8 mouse cellular contexts compared by ENCODE assay signal in genomic region chr9:65630631-65631353, GRCm38 (mm10). TPM values are rescaled to one million over a fixed set of nuclear protein-coding genes. Genes with fewer than 3 reads are reported as not detected.
A peak's percentile ranks its signal among the peaks of the same experiment; 100 is the strongest.
DNase-seq lines count a peak whose midpoint lies in the region; ATAC-seq and TF ChIP-seq lines count a peak whose summit lies in the region.

No protein-coding gene starts in this region.

- no peak overlapping the region for H3K27ac ChIP-seq in forebrain, embryonic 16.5 days (ENCODE audit: low read length)
- H3K27ac ChIP-seq in hindbrain, postnatal 0 days = peak overlapping the region; percentile 56; the same call in 1 of the 2 replicates
- peak overlapping the region; percentile 20; the same call in 1 of the 2 replicates for H3K27ac ChIP-seq in liver, embryonic 13.5 days
- H3K27ac ChIP-seq in neural tube, embryonic 12.5 days = no peak overlapping the region

- H3K36me3 ChIP-seq in forebrain, embryonic 16.5 days (ENCODE audit: control insufficient read depth, insufficient read depth) = no peaks in the 10 kb centered on the region
- H3K36me3 ChIP-seq in hindbrain, postnatal 0 days (ENCODE audit: insufficient read depth, low read length) = no peaks in the 10 kb centered on the region
- no peaks in the 10 kb centered on the region for H3K36me3 ChIP-seq in liver, embryonic 13.5 days
- H3K36me3 ChIP-seq in neural tube, embryonic 12.5 days = no peaks in the 10 kb centered on the region

- DNase-seq in heart, adult 11 months = peak; percentile 95
- no peak for DNase-seq in heart, adult 8-10 months (ENCODE audit: low spot score)
- DNase-seq in T-cell, adult 2 months (ENCODE audit: low spot score) = peak; percentile 14
- no peak for DNase-seq in hindbrain, postnatal 0 days (ENCODE audit: low spot score)
- DNase-seq in liver, embryonic 13.5 days = no peak
- no peak for DNase-seq in left cerebral cortex, adult 11 months (ENCODE audit: low spot score)

- peaks cover 22% of the 10 kb centered on the region for H3K4me1 ChIP-seq in forebrain, embryonic 16.5 days (replicated peaks; ENCODE audit: control insufficient read depth, insufficient read depth, low read length)
- H3K4me1 ChIP-seq in hindbrain, postnatal 0 days (ENCODE audit: insufficient read depth, low read length) = 0 out of 2 replicates have a peak, but pooled peaks cover 6% of the 10 kb centered on the region
- H3K4me1 ChIP-seq in liver, embryonic 13.5 days (replicated peaks) = peaks cover 28% of the 10 kb centered on the region
- H3K4me1 ChIP-seq in neural tube, embryonic 12.5 days = peaks cover 16% of the 10 kb centered on the region

- H3K9ac ChIP-seq in forebrain, embryonic 16.5 days (replicated peaks; ENCODE audit: low read depth, low read length) = peak overlapping the region; percentile 57
- peak overlapping the region; percentile 58 for H3K9ac ChIP-seq in hindbrain, postnatal 0 days (replicated peaks; ENCODE audit: low read length)
- peak overlapping the region; percentile 68 for H3K9ac ChIP-seq in liver, embryonic 13.5 days
- peak overlapping the region; percentile 66 for H3K9ac ChIP-seq in neural tube, embryonic 12.5 days

- WGBS in forebrain, embryonic 16.5 days = under 1% methylated on average over 73 of the region's 78 CpGs
- 1% methylated on average over 61 of the region's 78 CpGs for WGBS in hindbrain, postnatal 0 days
- WGBS in liver, embryonic 13.5 days (ENCODE audit: insufficient replicate concordance) = under 1% methylated on average over 73 of the region's 78 CpGs
- WGBS in neural tube, embryonic 12.5 days = under 1% methylated on average over 71 of the region's 78 CpGs

- peaks cover 25% of the 10 kb centered on the region for H3K27me3 ChIP-seq in forebrain, embryonic 16.5 days (replicated peaks; ENCODE audit: control insufficient read depth, insufficient read depth, low read length)
- peaks cover 19% of the 10 kb centered on the region; the same call in 1 of the 2 replicates for H3K27me3 ChIP-seq in hindbrain, postnatal 0 days (ENCODE audit: insufficient read depth, low read length)
- H3K27me3 ChIP-seq in liver, embryonic 13.5 days = peaks cover 81% of the 10 kb centered on the region
- peaks cover 47% of the 10 kb centered on the region for H3K27me3 ChIP-seq in neural tube, embryonic 12.5 days (replicated peaks)

- H3K4me2 ChIP-seq in forebrain, embryonic 16.5 days (ENCODE audit: low read length) = peak overlapping the region; percentile 100
- peak overlapping the region; percentile 94 for H3K4me2 ChIP-seq in hindbrain, postnatal 0 days (ENCODE audit: low read depth, low read length)
- H3K4me2 ChIP-seq in liver, embryonic 13.5 days = peak overlapping the region; percentile 75
- H3K4me2 ChIP-seq in neural tube, embryonic 12.5 days (replicated peaks) = peak overlapping the region; percentile 99

- peak; percentile 78 for ATAC-seq in forebrain, embryonic 16.5 days
- ATAC-seq in hindbrain, postnatal 0 days = peak; percentile 84
- ATAC-seq in liver, embryonic 13.5 days (ENCODE audit: low read depth) = peak; percentile 60
- ATAC-seq in neural tube, embryonic 12.5 days (ENCODE audit: low FRiP score, low read depth) = peak; percentile 76

- peak overlapping the region; percentile 72 for H3K4me3 ChIP-seq in forebrain, embryonic 16.5 days (replicated peaks; ENCODE audit: low read length)
- peak overlapping the region; percentile 71 for H3K4me3 ChIP-seq in hindbrain, postnatal 0 days (ENCODE audit: low read length)
- peak overlapping the region; percentile 64 for H3K4me3 ChIP-seq in liver, embryonic 13.5 days (replicated peaks)
- peak overlapping the region; percentile 66 for H3K4me3 ChIP-seq in neural tube, embryonic 12.5 days

- no peak for TF ChIP-seq CTCF in hindbrain, postnatal 0 days (IDR thresholded peaks at IDR 0.05; ENCODE audit: low read depth)

- no peaks in the 10 kb centered on the region for H3K9me3 ChIP-seq in forebrain, embryonic 16.5 days (ENCODE audit: control insufficient read depth, low read length)
- no peaks in the 10 kb centered on the region for H3K9me3 ChIP-seq in hindbrain, postnatal 0 days (ENCODE audit: low read length)
- H3K9me3 ChIP-seq in liver, embryonic 13.5 days (replicated peaks) = no peaks in the 10 kb centered on the region
- H3K9me3 ChIP-seq in neural tube, embryonic 12.5 days = no peaks in the 10 kb centered on the region

RNA-seq across cellular contexts. Expression of gene Rbpms2, which starts 1.3 kb away (rescaled TPM):
- total RNA-seq in heart, adult 8-10 months (2022) = 10 to 100 TPM; 24.9 to 28.7 (median 26.5) TPM
- 3.2 and 3.4 TPM in 2 replicates for polyA plus RNA-seq in forebrain, embryonic 16.5 days (2015; fragmentation: Nextera tagmentation; extraction: Ambion mirVana)
- total RNA-seq in hindbrain, postnatal 0 days (2014; rRNA removed) = 3.3 and 5.9 TPM in 2 replicates
- polyA plus RNA-seq in hindbrain, postnatal 0 days (2015; fragmentation: Nextera tagmentation; extraction: Ambion mirVana) = 3.8 and 5.1 TPM in 2 replicates
- 12.6 and 15.4 TPM in 2 replicates for polyA plus RNA-seq in liver, embryonic 13.5 days (2015; fragmentation: Nextera tagmentation; extraction: Ambion mirVana)
- 10.2 and 10.3 TPM in 2 replicates for polyA plus RNA-seq in neural tube, embryonic 12.5 days (2016; fragmentation: Nextera tagmentation; extraction: Ambion mirVana)

RNA-seq across cellular contexts. Expression of gene Oaz2, which starts 37.0 kb away (rescaled TPM):
- 100 to 1,000 TPM; 182 to 262 (median 217) TPM for total RNA-seq in heart, adult 8-10 months (2022)
- polyA plus RNA-seq in forebrain, embryonic 16.5 days (2015; fragmentation: Nextera tagmentation; extraction: Ambion mirVana) = 345 and 364 TPM in 2 replicates
- 274 and 284 TPM in 2 replicates for total RNA-seq in hindbrain, postnatal 0 days (2014; rRNA removed)
- 365 and 387 TPM in 2 replicates for polyA plus RNA-seq in hindbrain, postnatal 0 days (2015; fragmentation: Nextera tagmentation; extraction: Ambion mirVana)
- polyA plus RNA-seq in liver, embryonic 13.5 days (2015; fragmentation: Nextera tagmentation; extraction: Ambion mirVana) = 49.6 and 54.3 TPM in 2 replicates
- polyA plus RNA-seq in neural tube, embryonic 12.5 days (2016; fragmentation: Nextera tagmentation; extraction: Ambion mirVana) = 331 and 337 TPM in 2 replicates

RNA-seq across cellular contexts. Expression of gene Pif1, which starts 43.8 kb away (rescaled TPM):
- total RNA-seq in heart, adult 8-10 months (2022) = not detected
- 8.9 and 10.2 TPM in 2 replicates for polyA plus RNA-seq in forebrain, embryonic 16.5 days (2015; fragmentation: Nextera tagmentation; extraction: Ambion mirVana)
- total RNA-seq in hindbrain, postnatal 0 days (2014; rRNA removed) = 3.5 and 15.2 TPM in 2 replicates
- polyA plus RNA-seq in hindbrain, postnatal 0 days (2015; fragmentation: Nextera tagmentation; extraction: Ambion mirVana) = 2.4 and 2.9 TPM in 2 replicates
- polyA plus RNA-seq in liver, embryonic 13.5 days (2015; fragmentation: Nextera tagmentation; extraction: Ambion mirVana) = 11.0 and 13.8 TPM in 2 replicates
- polyA plus RNA-seq in neural tube, embryonic 12.5 days (2016; fragmentation: Nextera tagmentation; extraction: Ambion mirVana) = 14.7 and 15.8 TPM in 2 replicates

RNA-seq across cellular contexts. Expression of gene Plekho2, which starts 51.0 kb away (rescaled TPM):
- 10 to 100 TPM in 3 of 4 experiments, 1 to 10 TPM in 1; 7.4 to 12.3 (median 10.8) TPM for total RNA-seq in heart, adult 8-10 months (2022)
- polyA plus RNA-seq in forebrain, embryonic 16.5 days (2015; fragmentation: Nextera tagmentation; extraction: Ambion mirVana) = 4.7 and 5.7 TPM in 2 replicates
- total RNA-seq in hindbrain, postnatal 0 days (2014; rRNA removed) = 12.7 and 17.9 TPM in 2 replicates
- polyA plus RNA-seq in hindbrain, postnatal 0 days (2015; fragmentation: Nextera tagmentation; extraction: Ambion mirVana) = 7.0 and 7.8 TPM in 2 replicates
- 24.2 and 31.6 TPM in 2 replicates for polyA plus RNA-seq in liver, embryonic 13.5 days (2015; fragmentation: Nextera tagmentation; extraction: Ambion mirVana)
- 11.6 and 12.4 TPM in 2 replicates for polyA plus RNA-seq in neural tube, embryonic 12.5 days (2016; fragmentation: Nextera tagmentation; extraction: Ambion mirVana)

Comparison
In these comparisons a context has a peak if more than half of its experiments do, and no peak if none do; other contexts are left out.
1. DNase-seq: peak in heart, adult 11 months (single experiment) and T-cell, adult 2 months (single experiment); none in heart, adult 8-10 months (single experiment), hindbrain, postnatal 0 days (single experiment), liver, embryonic 13.5 days (single experiment) and left cerebral cortex, adult 11 months (single experiment).
2. H3K27ac ChIP-seq: peak in hindbrain, postnatal 0 days (single experiment) and liver, embryonic 13.5 days (single experiment); none in forebrain, embryonic 16.5 days (single experiment) and neural tube, embryonic 12.5 days (single experiment).
3. Peak in every context shown above with its lines, with median percentiles within 50 percentile points of each other: ATAC-seq, H3K4me2 ChIP-seq, H3K4me3 ChIP-seq and H3K9ac ChIP-seq.